Mouse (Mus musculus): Measurements from ENCODE around the gene Hnrnpll.

DNA sequence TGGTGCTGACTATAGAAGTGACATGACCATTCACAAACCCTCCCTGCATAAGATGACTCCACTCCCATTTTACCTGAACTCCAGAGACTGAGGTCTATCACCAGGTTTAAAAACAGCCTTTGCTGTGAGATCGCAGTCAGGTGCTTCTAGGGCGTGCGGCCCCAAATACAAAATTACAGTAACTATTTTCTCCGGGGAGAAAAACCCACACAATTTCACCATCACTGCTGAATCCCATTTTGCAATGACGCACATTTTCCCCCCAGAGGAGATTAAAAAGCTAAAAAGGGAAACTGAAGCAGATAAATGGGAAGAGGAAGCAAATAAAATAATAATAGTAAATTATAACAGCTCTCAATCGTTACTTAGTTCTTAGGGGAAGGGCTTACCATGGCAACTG, 37.7 kb upstream of the Hnrnpll start:
- TF ChIP-seq CTCF (IDR thresholded peaks at IDR 0.05; ENCODE audit: borderline replicate concordance, insufficient read depth, low read length) (no peak), POLR2A (IDR thresholded peaks at IDR 0.05; ENCODE audit: low read depth, low read length) (no peak)
